Mouse (Mus musculus): ENCODE data around the gene Zscan26. TPM values are rescaled to one million over a fixed set of nuclear protein-coding genes. Genes with fewer than 3 reads are reported as not detected.
A peak's percentile ranks its signal among the peaks of the same experiment; 100 is the strongest.
"Not testable (repeated sequence)": the region's sequence is repeated elsewhere in the genome, so short reads cannot be mapped to it uniquely, and the experiment has no call there.

Gene Zscan26
- 13.5 and 16.6 TPM in 2 replicates for polyA plus RNA-seq (2014; fragmentation: Nextera tagmentation; extraction: Ambion mirVana)

DNA sequence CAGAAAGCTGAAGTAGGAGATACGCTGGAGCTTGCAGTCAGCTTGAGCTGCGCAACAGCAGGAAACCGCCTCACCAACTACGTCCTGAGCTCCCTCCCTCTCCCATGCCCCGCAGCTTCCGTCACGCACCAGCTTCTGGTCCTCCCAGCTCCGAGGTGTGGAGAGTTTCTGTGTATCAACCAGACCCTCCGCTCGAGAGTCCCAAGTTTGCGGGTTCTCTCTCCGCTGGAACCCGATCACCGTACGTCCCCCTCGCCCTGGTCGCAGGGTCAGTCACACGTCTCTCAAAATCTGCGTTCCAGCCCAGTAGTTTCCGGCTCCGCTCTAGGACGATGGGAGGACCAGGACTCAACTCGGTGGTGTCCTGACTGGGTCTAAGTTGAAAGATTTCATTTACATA lies at the start of gene Zscan26:
Zscan26 (minus strand) TSS at position 282 of the 400 bp plus-strand sequence.
- ATAC-seq (replicated peaks; ENCODE audit: low FRiP score) (peak; percentile 75), DNase-seq (ENCODE audit: low spot score) (peak; percentile 84)
- WGBS, result under 1% methylated on average over 23 of the region's 23 CpGs

DNA sequence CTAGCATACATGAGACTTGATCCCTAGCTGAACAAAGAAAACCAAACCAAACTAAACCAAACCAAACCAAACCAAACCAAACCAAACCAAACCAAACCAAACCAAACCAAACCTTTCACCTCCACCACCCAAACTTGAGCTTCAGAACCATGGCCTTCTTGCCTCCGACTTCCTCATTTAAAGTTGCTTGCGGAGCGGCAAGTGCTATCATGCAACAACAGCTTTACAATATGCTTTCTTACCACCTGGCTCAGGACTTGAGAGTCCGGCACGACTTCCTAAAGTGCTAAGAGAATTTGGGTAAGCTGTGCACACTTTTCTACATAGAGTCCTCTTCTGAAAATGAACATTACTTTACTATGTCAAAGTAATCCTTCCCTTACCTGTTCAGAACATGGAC lies 48.8 kb upstream of the Zscan26 start:
- Histone ChIP-seq H3K27ac (ENCODE audit: low read depth, low read length) (no peak overlapping the region), H3K9ac (ENCODE audit: low read depth, low read length) (no peak overlapping the region), H3K36me3 (ENCODE audit: control insufficient read depth, insufficient read depth, low read length) (no peaks in the 10 kb centered on the region), H3K27me3 (replicated peaks; ENCODE audit: control insufficient read depth, insufficient read depth, low read length) (no peaks in the 10 kb centered on the region), H3K4me1 (replicated peaks; ENCODE audit: control insufficient read depth, insufficient read depth, low read length) (no peaks in the 10 kb centered on the region; the same call in 1 of the 2 replicates), H3K4me2 (no peak overlapping the region), H3K4me3 (ENCODE audit: low read depth, low read length) (no peak overlapping the region), H3K9me3 (ENCODE audit: control insufficient read depth, low read length) (no peaks in the 10 kb centered on the region)
- no peak for ATAC-seq (replicated peaks; ENCODE audit: low FRiP score)
- no peak for DNase-seq (ENCODE audit: low spot score)
- WGBS, result 66% methylated on average over 5 of the region's 5 CpGs

More for the DNA sequence above, at the start of gene Zscan26:
- peak within 1 kb of the TSS; percentile 69 for H3K9ac ChIP-seq (ENCODE audit: low read depth, low read length)
- H3K4me1 ChIP-seq (replicated peaks; ENCODE audit: control insufficient read depth, insufficient read depth, low read length), result 0 out of 2 replicates have a peak, but pooled peaks cover 3% of the 10 kb centered on the region
- H3K4me3 ChIP-seq (ENCODE audit: low read depth, low read length), result peak within 1 kb of the TSS; percentile 75
- no peaks in the 10 kb centered on the region for H3K36me3 ChIP-seq (ENCODE audit: control insufficient read depth, insufficient read depth, low read length)
- H3K9me3 ChIP-seq (ENCODE audit: control insufficient read depth, low read length), result no peaks in the 10 kb centered on the region
- peaks cover 4% of the 10 kb centered on the region for H3K27me3 ChIP-seq (replicated peaks; ENCODE audit: control insufficient read depth, insufficient read depth, low read length)
- H3K4me2 ChIP-seq, result peak within 1 kb of the TSS; percentile 83
- peak within 1 kb of the TSS; percentile 67 for H3K27ac ChIP-seq (ENCODE audit: low read depth, low read length)

DNA sequence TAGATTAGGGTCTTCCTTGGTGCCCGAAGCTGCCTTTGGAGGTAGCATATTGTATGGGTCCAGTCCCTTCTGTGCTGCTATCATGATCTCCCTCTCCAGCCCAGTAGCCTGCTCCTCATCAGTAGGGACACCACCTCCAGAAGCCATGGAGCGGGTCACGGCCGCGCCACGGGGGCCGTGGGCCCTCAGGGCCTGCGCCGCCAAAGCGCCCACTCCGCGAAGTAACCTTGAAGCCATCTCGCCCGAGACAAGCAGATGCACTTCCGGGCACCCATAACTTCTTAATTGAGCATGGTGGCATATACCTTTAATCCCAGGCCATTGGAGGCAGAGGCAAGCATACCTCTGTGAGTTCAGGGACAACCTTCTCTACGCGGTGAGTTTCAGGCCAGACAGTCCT lies 47.7 kb upstream of the Zscan26 start, which contains the start of gene Gm11273:
Gm11273 (minus strand) TSS at position 237 of the 400 bp plus-strand sequence.
- not testable (repeated sequence) for H3K4me2 ChIP-seq; H3K27me3 ChIP-seq (replicated peaks; ENCODE audit: control insufficient read depth, insufficient read depth, low read length); H3K27ac ChIP-seq (ENCODE audit: low read depth, low read length); H3K4me1 ChIP-seq (replicated peaks; ENCODE audit: control insufficient read depth, insufficient read depth, low read length); DNase-seq (ENCODE audit: low spot score); H3K36me3 ChIP-seq (ENCODE audit: control insufficient read depth, insufficient read depth, low read length); H3K9me3 ChIP-seq (ENCODE audit: control insufficient read depth, low read length); ATAC-seq (replicated peaks; ENCODE audit: low FRiP score); H3K9ac ChIP-seq (ENCODE audit: low read depth, low read length); H3K4me3 ChIP-seq (ENCODE audit: low read depth, low read length)
- WGBS, result 89% methylated on average over 17 of the region's 17 CpGs

DNA sequence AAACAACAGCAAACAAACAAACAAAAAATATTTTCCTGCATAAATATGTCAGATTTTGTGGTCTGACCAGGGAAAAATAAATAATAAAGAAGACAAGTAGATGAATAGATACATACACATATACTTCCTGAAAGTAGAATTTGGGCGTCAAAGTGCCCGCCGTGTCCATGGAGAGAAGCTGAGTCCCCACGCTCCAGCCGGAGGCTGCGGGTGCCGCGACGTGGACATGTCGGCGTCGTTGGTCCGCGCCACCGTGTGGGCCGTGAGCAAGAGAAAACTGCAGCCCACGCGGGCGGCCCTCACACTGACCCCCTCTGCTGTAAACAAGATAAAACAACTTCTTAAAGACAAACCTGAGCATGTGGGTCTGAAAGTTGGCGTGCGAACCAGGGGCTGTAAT lies 41.5 kb upstream of the Zscan26 start, which contains the start of gene AK157302:
AK157302 (plus strand) TSS at position 144 of the 400 bp plus-strand sequence.
- Histone ChIP-seq H3K27me3 (replicated peaks; ENCODE audit: control insufficient read depth, insufficient read depth, low read length) (no peaks in the 10 kb centered on the region), H3K4me2 (no peak within 1 kb of the TSS), H3K9me3 (ENCODE audit: control insufficient read depth, low read length) (no peaks in the 10 kb centered on the region), H3K4me3 (ENCODE audit: low read depth, low read length) (no peak within 1 kb of the TSS), H3K9ac (ENCODE audit: low read depth, low read length) (no peak within 1 kb of the TSS), H3K36me3 (ENCODE audit: control insufficient read depth, insufficient read depth, low read length) (no peaks in the 10 kb centered on the region), H3K27ac (ENCODE audit: low read depth, low read length) (no peak within 1 kb of the TSS), H3K4me1 (replicated peaks; ENCODE audit: control insufficient read depth, insufficient read depth, low read length) (no peaks in the 10 kb centered on the region)
- DNase-seq (ENCODE audit: low spot score) (no peak), ATAC-seq (replicated peaks; ENCODE audit: low FRiP score) (no peak)
- WGBS, result 91% methylated on average over 21 of the region's 21 CpGs

DNA sequence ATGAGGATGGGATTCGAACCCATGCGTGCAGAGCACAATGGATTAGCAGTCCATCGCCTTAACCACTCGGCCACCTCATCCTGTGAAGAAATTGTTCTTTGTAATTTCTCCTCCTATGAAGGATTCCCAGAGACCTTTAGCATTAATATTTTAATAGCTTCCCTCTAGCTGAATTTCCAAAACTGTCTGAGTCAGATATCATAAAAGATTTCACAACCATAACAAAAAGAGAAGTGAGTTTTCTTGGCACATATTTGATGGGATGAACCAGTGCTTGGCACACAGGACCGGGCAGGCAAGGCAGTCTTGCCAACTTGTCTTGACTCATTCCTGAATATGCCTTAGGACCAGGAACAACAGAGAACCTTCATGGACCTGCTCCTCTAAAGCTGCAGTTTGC lies 39.3 kb upstream of the Zscan26 start:
- no peak overlapping the region for H3K27ac ChIP-seq (ENCODE audit: low read depth, low read length)
- WGBS, result 91% methylated on average over 5 of the region's 5 CpGs
- ATAC-seq (replicated peaks; ENCODE audit: low FRiP score) (no peak), DNase-seq (ENCODE audit: low spot score) (no peak)
- H3K4me2 ChIP-seq, result no peak overlapping the region
- H3K9me3 ChIP-seq (ENCODE audit: control insufficient read depth, low read length), result no peaks in the 10 kb centered on the region
- H3K4me1 ChIP-seq (replicated peaks; ENCODE audit: control insufficient read depth, insufficient read depth, low read length), result no peaks in the 10 kb centered on the region
- H3K36me3 ChIP-seq (ENCODE audit: control insufficient read depth, insufficient read depth, low read length), result no peaks in the 10 kb centered on the region
- no peaks in the 10 kb centered on the region for H3K27me3 ChIP-seq (replicated peaks; ENCODE audit: control insufficient read depth, insufficient read depth, low read length)
- H3K9ac ChIP-seq (ENCODE audit: low read depth, low read length), result no peak overlapping the region
- H3K4me3 ChIP-seq (ENCODE audit: low read depth, low read length), result no peak overlapping the region

DNA sequence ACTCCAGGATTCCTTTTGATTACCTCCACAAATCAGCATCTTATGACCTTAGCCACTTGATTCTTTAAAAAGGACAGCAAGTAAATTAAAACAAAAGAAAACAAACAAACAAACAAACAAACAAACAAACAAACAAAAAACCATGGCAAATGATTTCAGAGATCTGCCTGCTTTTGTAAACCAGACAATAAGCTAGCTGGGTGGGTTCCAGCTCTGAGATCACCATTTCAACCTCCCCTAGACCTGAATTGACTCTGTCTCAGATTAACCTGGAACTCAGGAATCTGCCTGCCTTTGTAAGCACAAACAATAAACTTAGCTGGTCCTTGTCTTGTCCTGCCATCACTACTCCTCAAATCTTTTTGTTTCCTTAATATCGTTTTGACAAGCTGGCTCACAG lies 33.4 kb upstream of the Zscan26 start:
- no peak for DNase-seq (ENCODE audit: low spot score)
- 88% methylated on average over 1 of the region's 1 CpGs for WGBS
- Histone ChIP-seq H3K27me3 (replicated peaks; ENCODE audit: control insufficient read depth, insufficient read depth, low read length) (no peaks in the 10 kb centered on the region), H3K36me3 (ENCODE audit: control insufficient read depth, insufficient read depth, low read length) (no peaks in the 10 kb centered on the region), H3K9ac (ENCODE audit: low read depth, low read length) (no peak overlapping the region), H3K4me1 (replicated peaks; ENCODE audit: control insufficient read depth, insufficient read depth, low read length) (no peaks in the 10 kb centered on the region), H3K9me3 (ENCODE audit: control insufficient read depth, low read length) (no peaks in the 10 kb centered on the region), H3K27ac (ENCODE audit: low read depth, low read length) (no peak overlapping the region), H3K4me2 (no peak overlapping the region), H3K4me3 (ENCODE audit: low read depth, low read length) (no peak overlapping the region)
- no peak for ATAC-seq (replicated peaks; ENCODE audit: low FRiP score)

DNA sequence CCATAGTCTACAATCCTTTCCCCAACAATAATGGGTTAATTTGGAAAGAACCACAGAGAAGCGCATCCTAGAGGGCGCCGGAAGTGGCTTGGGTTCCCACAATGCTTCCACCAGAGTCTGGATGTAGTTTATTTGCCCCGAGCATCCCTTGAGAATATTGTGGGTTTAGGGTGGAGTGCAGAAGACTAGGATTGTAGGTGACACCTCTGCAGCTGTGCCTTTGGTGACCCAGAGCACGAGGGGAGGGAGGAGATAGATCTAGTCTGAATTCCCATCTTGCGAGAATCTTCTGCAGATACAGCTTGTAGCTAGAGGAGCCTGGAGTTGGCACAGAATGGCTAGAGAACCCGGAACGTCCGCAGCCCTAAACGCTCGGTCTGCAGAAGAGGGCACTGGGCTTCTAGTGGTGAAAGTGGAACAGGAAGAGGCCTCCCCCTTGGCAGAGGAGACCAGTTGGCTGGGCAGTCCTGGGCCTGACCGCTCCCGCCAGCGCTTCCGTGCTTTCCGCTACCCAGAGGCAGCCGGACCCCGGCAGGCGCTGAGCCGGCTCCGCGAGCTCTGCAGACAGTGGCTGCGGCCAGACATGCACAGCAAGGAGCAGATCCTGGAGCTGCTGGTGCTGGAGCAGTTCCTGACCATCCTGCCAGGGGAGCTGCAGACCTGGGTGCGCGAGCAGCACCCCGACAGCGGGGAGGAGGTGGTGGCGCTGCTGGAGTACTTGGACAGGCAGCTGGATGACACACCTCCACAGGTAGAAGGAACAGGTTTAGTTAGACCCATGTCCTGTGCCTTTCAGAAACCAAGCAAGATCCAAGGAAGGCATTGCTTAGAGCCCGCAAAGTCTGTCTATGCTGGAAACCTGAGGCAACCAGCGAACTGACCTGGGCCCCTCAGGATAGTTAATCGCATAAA lies 25.5 kb upstream of the Zscan26 start, which contains the start of the genes Zkscan4 and Gm10065:
Zkscan4 (plus strand) TSS at position 149 of the 912 bp plus-strand sequence.
Gm10065 (minus strand) TSS at position 683 of the 912 bp plus-strand sequence.
- Histone ChIP-seq H3K4me3 (ENCODE audit: low read depth, low read length) (peak within 1 kb of the TSS; percentile 57), H3K9ac (ENCODE audit: low read depth, low read length) (peak within 1 kb of the TSS; percentile 60), H3K4me2 (peak within 1 kb of the TSS; percentile 80)
- H3K36me3 ChIP-seq (ENCODE audit: control insufficient read depth, insufficient read depth, low read length); H3K27ac ChIP-seq (ENCODE audit: low read depth, low read length); H3K9me3 ChIP-seq (ENCODE audit: control insufficient read depth, low read length); H3K4me1 ChIP-seq (replicated peaks; ENCODE audit: control insufficient read depth, insufficient read depth, low read length); H3K27me3 ChIP-seq (replicated peaks; ENCODE audit: control insufficient read depth, insufficient read depth, low read length): not testable (repeated sequence)
- peak; percentile 58 for ATAC-seq (replicated peaks; ENCODE audit: low FRiP score)
- DNase-seq (ENCODE audit: low spot score), result peak; percentile 67
- 4% methylated on average over 31 of the region's 31 CpGs for WGBS

DNA sequence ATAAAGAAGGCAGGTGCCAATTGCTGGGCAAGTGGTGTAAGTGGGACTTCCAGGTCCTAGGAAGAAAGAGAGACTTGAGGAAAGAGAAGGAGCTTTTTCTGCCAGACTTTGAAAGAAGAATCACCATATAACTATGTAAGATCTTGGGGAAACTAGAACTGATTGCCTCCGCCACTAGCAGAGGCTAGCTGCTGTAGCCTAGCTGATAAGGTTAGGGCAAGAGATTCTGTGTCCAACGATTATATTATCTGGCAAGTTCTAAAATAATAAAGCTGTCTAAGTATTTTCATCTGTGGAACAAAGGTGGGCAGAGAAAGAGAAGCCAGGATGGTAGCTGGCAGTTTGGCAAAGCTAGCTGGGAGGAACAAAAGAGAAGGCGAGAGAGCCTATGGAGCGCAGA lies 18.9 kb upstream of the Zscan26 start:
- WGBS, result 26% methylated on average over 4 of the region's 4 CpGs
- no peak for ATAC-seq (replicated peaks; ENCODE audit: low FRiP score)
- H3K4me2 ChIP-seq, result no peak overlapping the region

More for the DNA sequence above, 18.9 kb upstream of the Zscan26 start:
- Histone ChIP-seq H3K4me3 (ENCODE audit: low read depth, low read length) (no peak overlapping the region), H3K27me3 (replicated peaks; ENCODE audit: control insufficient read depth, insufficient read depth, low read length) (0 out of 2 replicates have a peak, but pooled peaks cover under 1% of the 10 kb centered on the region), H3K4me1 (replicated peaks; ENCODE audit: control insufficient read depth, insufficient read depth, low read length) (peaks cover 8% of the 10 kb centered on the region), H3K27ac (ENCODE audit: low read depth, low read length) (no peak overlapping the region), H3K9me3 (ENCODE audit: control insufficient read depth, low read length) (no peaks in the 10 kb centered on the region), H3K36me3 (ENCODE audit: control insufficient read depth, insufficient read depth, low read length) (no peaks in the 10 kb centered on the region), H3K9ac (ENCODE audit: low read depth, low read length) (no peak overlapping the region)
- no peak for DNase-seq (ENCODE audit: low spot score)

All from liver, embryonic 11.5 days (tissue).